Mouse (Mus musculus) neural tube, embryonic 11.5 days (tissue): ENCODE measurements around the gene Syce1l. TPM values are rescaled to one million over a fixed set of nuclear protein-coding genes. Genes with fewer than 3 reads are reported as not detected.

Experiments
- ATAC-seq: fragments of 200-750 bp; cut with Nextera tagmentation; 2 replicates; pipeline ENCODE4 v1.8.0; 2017; ENCODE audit warnings: moderate number of reproducible peaks, mild to moderate bottlenecking, moderate TSS enrichment, moderate library complexity; ENCODE audit not compliant: insufficient read depth, low FRiP score, low TSS enrichment
- DNase-seq: peaks from one replicate; pipeline ENCODE4 v3.0.0-alpha.2; 2015; ENCODE audit warnings: low spot score
- H3K27ac ChIP-seq: fragments of 300-500 bp; sonication (generic); 2 replicates; pipeline ENCODE4 v1.5.1; 2014; ENCODE audit warnings: low read depth, mild to moderate bottlenecking, low read length
- H3K27me3 ChIP-seq: fragments of 300-500 bp; sonication (generic); 2 replicates; pipeline ENCODE4 v1.6.1; 2014; ENCODE audit warnings: mild to moderate bottlenecking, low read length, mixed read lengths; ENCODE audit not compliant: control insufficient read depth, insufficient read depth
- H3K36me3 ChIP-seq: fragments of 300-500 bp; sonication (generic); 2 replicates; pipeline ENCODE4 v1.6.1; 2014; ENCODE audit warnings: mild to moderate bottlenecking, low read length, moderate library complexity, mixed read lengths; ENCODE audit not compliant: control insufficient read depth, insufficient read depth
- H3K4me1 ChIP-seq: fragments of 300-500 bp; sonication (generic); 2 replicates; pipeline ENCODE4 v1.6.1; 2014; ENCODE audit warnings: low read length, mixed read lengths; ENCODE audit not compliant: control insufficient read depth, insufficient read depth
- H3K4me2 ChIP-seq: fragments of 300-500 bp; sonication (generic); 2 replicates; pipeline ENCODE4 v1.6.1; 2014; ENCODE audit warnings: low read depth, mild to moderate bottlenecking, moderate library complexity
- H3K4me3 ChIP-seq: fragments of 300-500 bp; sonication (generic); 2 replicates; pipeline ENCODE4 v1.5.1; 2014; ENCODE audit warnings: low read depth, low read length
- H3K9ac ChIP-seq: fragments of 300-500 bp; sonication (generic); 2 replicates; pipeline ENCODE4 v1.6.1; 2014; ENCODE audit warnings: mild to moderate bottlenecking, low read length
- H3K9me3 ChIP-seq: fragments of 300-500 bp; sonication (generic); 2 replicates; pipeline ENCODE4 v1.6.1; 2016; ENCODE audit warnings: low read length; ENCODE audit not compliant: control insufficient read depth
- WGBS: fragments of 180-500 bp; shearing (Covaris S2); extraction: QIAGEN DNeasy Blood & Tissue Kit; methylation state at CpG from one replicate; pipeline ENCODE4 v1.1.7; 2014; 5-methylcytosine and 5-hydroxymethylcytosine counted together
- polyA plus RNA-seq: library from polyadenylated mRNA; unstranded; fragments of >200 nt; fragmentation: Nextera tagmentation; extraction: Ambion mirVana; gene quantifications from 2 replicates; pipeline ENCODE4 v1.2.1, GENCODE M21; 2014

Gene Syce1l
- polyA plus RNA-seq: not detected in 2 replicates

- ATAC-seq (no peak), DNase-seq (no peak)
- Histone ChIP-seq H3K27me3 (no peaks in the 10 kb centered on the region), H3K27ac (no peak within 1 kb of the TSS), H3K36me3 (no peaks in the 10 kb centered on the region; the same call in none of the 2 replicates), H3K9ac (no peak within 1 kb of the TSS), H3K9me3 (no peaks in the 10 kb centered on the region), H3K4me3 (no peak within 1 kb of the TSS), H3K4me1 (no peaks in the 10 kb centered on the region), H3K4me2 (no peak within 1 kb of the TSS)
- 91% methylated on average over 16 of the region's 16 CpGs for WGBS
Observed at GRCm38 (mm10) chr8:113642926-113643325, at the start of gene Syce1l. TSS of gene Syce1l (plus strand) at chr8:113643213.

DNA sequence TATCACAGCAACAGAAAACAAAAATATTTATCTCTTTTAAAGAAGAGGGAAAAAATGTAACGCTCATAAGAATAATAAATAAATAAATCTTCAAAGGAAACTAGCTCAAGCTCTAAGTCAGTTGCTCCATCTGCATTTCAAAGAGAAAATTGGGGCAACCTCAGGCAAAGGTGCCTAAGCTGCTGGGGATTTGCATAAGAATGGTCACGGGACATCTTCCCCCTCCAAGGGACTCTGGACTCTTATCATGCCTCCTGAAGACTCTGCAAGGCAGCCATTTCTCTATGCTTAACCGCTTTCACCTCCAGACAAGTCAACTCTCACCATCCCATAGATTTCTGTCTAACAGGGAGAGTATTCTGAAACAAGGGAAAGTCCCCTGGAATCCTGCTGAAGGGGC is 44.6 kb upstream of the Syce1l start:
- Histone ChIP-seq H3K9me3 (no peaks in the 10 kb centered on the region), H3K4me1 (no peaks in the 10 kb centered on the region), H3K36me3 (no peaks in the 10 kb centered on the region), H3K9ac (no peak overlapping the region), H3K4me3 (no peak overlapping the region), H3K27ac (no peak overlapping the region), H3K4me2 (no peak overlapping the region), H3K27me3 (no peaks in the 10 kb centered on the region)
- DNase-seq (no peak), ATAC-seq (no peak)
- 53% methylated on average over 3 of the region's 3 CpGs for WGBS

- Histone ChIP-seq H3K4me1 (peaks cover 5% of the 10 kb centered on the region; the same call in 1 of the 2 replicates), H3K4me3 (no peak overlapping the region), H3K27ac (no peak overlapping the region), H3K4me2 (no peak overlapping the region), H3K36me3 (no peaks in the 10 kb centered on the region), H3K27me3 (no peaks in the 10 kb centered on the region), H3K9ac (no peak overlapping the region), H3K9me3 (no peaks in the 10 kb centered on the region)
- 12% methylated on average over 3 of the region's 3 CpGs for WGBS
- ATAC-seq (no peak), DNase-seq (peak; percentile 19)
Observed at GRCm38 (mm10) chr8:113632634-113633033, 10.4 kb upstream of the Syce1l start.

GRCm38 (mm10) chr8:113634161-113634560 is 8.9 kb upstream of the Syce1l start:
- H3K9me3 ChIP-seq: no peaks in the 10 kb centered on the region
- H3K4me3 ChIP-seq: peak overlapping the region; percentile 65
- no peaks in the 10 kb centered on the region for H3K36me3 ChIP-seq
- ATAC-seq (no peak), DNase-seq (no peak)
- no peak overlapping the region for H3K27ac ChIP-seq
- no peaks in the 10 kb centered on the region for H3K27me3 ChIP-seq
- H3K4me1 ChIP-seq: peaks cover 5% of the 10 kb centered on the region; the same call in 1 of the 2 replicates
- H3K4me2 ChIP-seq: peak overlapping the region; percentile 47
- WGBS: 32% methylated on average over 12 of the region's 12 CpGs
- 0 out of 2 replicates have a peak overlapping the region, but pooled peaks have one; percentile 36 for H3K9ac ChIP-seq

- Histone ChIP-seq H3K4me2 (peak within 1 kb of the TSS; percentile 91), H3K27me3 (no peaks in the 10 kb centered on the region), H3K4me3 (peak within 1 kb of the TSS; percentile 65), H3K27ac (peak within 1 kb of the TSS; percentile 86), H3K36me3 (no peaks in the 10 kb centered on the region), H3K4me1 (peaks cover 5% of the 10 kb centered on the region; the same call in 1 of the 2 replicates), H3K9ac (peak within 1 kb of the TSS; percentile 73), H3K9me3 (no peaks in the 10 kb centered on the region)
- ATAC-seq (peak; percentile 99), DNase-seq (peak; percentile 98)
- WGBS: under 1% methylated on average over 42 of the region's 42 CpGs
Observed at GRCm38 (mm10) chr8:113634670-113635591, 8.1 kb upstream of the Syce1l start, which contains the start of gene Mon1b. TSS of gene Mon1b (plus strand) at chr8:113635587.

GRCm38 (mm10) chr8:113635592-113636279 is 7.3 kb upstream of the Syce1l start:
- H3K4me2 ChIP-seq: peak overlapping the region; percentile 91
- H3K27me3 ChIP-seq: no peaks in the 10 kb centered on the region
- H3K36me3 ChIP-seq: no peaks in the 10 kb centered on the region
- peak overlapping the region; percentile 73 for H3K9ac ChIP-seq
- peak overlapping the region; percentile 65 for H3K4me3 ChIP-seq
- H3K4me1 ChIP-seq: peaks cover 5% of the 10 kb centered on the region; the same call in 1 of the 2 replicates
- DNase-seq (no peak), ATAC-seq (peak; percentile 77)
- peak overlapping the region; percentile 86; the same call in 1 of the 2 replicates for H3K27ac ChIP-seq
- H3K9me3 ChIP-seq: no peaks in the 10 kb centered on the region
- 1% methylated on average over 44 of the region's 44 CpGs for WGBS

DNA sequence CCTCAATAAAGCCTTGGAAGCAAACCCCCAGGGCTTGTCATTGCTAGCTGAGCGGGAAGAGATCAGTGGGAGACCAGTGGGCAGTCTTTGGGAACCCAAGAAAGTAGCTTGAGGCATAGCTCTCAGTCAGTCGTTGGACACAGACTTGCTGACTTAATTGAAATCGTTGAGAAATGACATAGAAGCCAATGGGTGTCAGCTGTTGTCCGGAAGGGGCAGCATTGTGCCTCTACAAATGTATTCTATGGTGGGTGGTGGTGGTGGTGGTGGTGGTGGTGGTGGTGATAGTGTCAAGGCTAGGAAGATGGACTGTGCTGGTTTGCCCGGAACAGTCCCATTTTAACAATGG is 6.8 kb upstream of the Syce1l start:
- 42% methylated on average over 5 of the region's 5 CpGs for WGBS
- H3K27ac ChIP-seq: no peak overlapping the region
- H3K4me2 ChIP-seq: peak overlapping the region; percentile 91
- no peaks in the 10 kb centered on the region for H3K36me3 ChIP-seq
- H3K4me3 ChIP-seq: peak overlapping the region; percentile 65
- no peak for DNase-seq
- no peaks in the 10 kb centered on the region for H3K9me3 ChIP-seq
- peaks cover 5% of the 10 kb centered on the region; the same call in 1 of the 2 replicates for H3K4me1 ChIP-seq
- no peaks in the 10 kb centered on the region for H3K27me3 ChIP-seq
- ATAC-seq: no peak
- peak overlapping the region; percentile 73 for H3K9ac ChIP-seq

DNA sequence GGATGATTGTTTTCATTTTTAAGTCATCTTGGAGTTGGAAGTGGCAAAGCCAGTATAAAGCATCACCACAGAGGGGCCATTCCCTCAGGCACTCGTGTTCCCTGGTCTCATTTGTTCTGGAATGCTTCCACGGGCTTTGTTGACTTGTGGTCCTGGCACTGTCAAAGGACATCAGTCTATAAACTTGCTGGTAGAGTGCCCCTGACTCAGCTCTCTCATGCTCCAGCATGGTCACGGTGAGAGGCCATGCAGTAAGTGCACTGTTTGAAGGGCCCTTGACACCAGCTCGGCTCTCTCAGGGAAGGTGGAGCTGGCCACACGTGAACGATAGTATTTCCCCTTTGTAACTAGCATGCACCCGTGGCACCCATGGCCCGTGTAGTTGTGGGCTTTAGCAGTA is 2.7 kb upstream of the Syce1l start:
- H3K9me3 ChIP-seq: no peaks in the 10 kb centered on the region
- H3K4me2 ChIP-seq: no peak overlapping the region
- no peak overlapping the region for H3K9ac ChIP-seq
- DNase-seq (no peak), ATAC-seq (no peak)
- H3K36me3 ChIP-seq: no peaks in the 10 kb centered on the region; the same call in none of the 2 replicates
- H3K4me3 ChIP-seq: no peak overlapping the region
- peaks cover 5% of the 10 kb centered on the region; the same call in 1 of the 2 replicates for H3K4me1 ChIP-seq
- no peaks in the 10 kb centered on the region for H3K27me3 ChIP-seq
- 94% methylated on average over 8 of the region's 8 CpGs for WGBS
- H3K27ac ChIP-seq: no peak overlapping the region
